In the genomic region with DNA sequence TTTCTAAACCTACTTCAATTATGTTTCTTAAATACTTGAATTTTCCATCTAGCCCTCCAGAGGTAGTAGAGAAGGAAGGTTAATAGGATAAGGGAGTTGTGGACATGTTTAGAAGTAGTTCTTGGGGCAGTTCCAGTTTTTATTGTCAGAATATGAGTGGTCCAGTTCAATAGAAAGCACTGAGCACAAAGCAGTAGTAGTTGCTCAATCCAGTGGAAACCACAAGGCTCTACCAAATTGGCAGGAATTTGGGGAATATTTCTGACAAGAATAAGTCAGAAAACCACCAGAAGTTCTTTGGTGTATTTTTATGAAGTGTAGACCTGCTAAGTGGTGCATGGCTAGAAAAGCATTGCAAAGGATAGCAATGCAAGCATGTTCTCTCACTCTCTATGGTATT, we compare ENCODE assay signal across 27 mouse cellular contexts.
"Had no signal": no experiment of that assay in that cellular context is flagged by ENCODE, and none has a peak within 500 bp of the region (broad histone marks: within the 10 kb centered on the region; RNA-seq: fewer than 3 reads in every experiment).

No protein-coding gene starts in this region.

- H3K27me3 ChIP-seq: heart, embryonic 12.5 days; hindbrain, embryonic 13.5 days; hindbrain, embryonic 15.5 days; kidney, embryonic 15.5 days; limb, embryonic 12.5 days; liver, embryonic 13.5 days; liver, embryonic 15.5 days had no signal

- ATAC-seq: hindbrain, postnatal 0 days; intestine, embryonic 16.5 days had no signal

- H3K9me3 ChIP-seq: heart, embryonic 10.5 days; heart, embryonic 12.5 days; hindbrain, embryonic 10.5 days; hindbrain, embryonic 13.5 days; hindbrain, embryonic 15.5 days; kidney, embryonic 15.5 days; limb, embryonic 10.5 days; limb, embryonic 12.5 days; liver, embryonic 13.5 days; liver, embryonic 15.5 days had no signal

- H3K36me3 ChIP-seq: heart, embryonic 10.5 days; heart, embryonic 12.5 days; hindbrain, embryonic 10.5 days; hindbrain, embryonic 13.5 days; hindbrain, embryonic 15.5 days; kidney, embryonic 15.5 days; limb, embryonic 10.5 days; limb, embryonic 12.5 days; liver, embryonic 13.5 days; liver, embryonic 15.5 days had no signal

- H3K4me2 ChIP-seq: heart, embryonic 12.5 days; hindbrain, embryonic 13.5 days; hindbrain, embryonic 15.5 days; kidney, embryonic 15.5 days; limb, embryonic 12.5 days; liver, embryonic 11.5 days; liver, embryonic 13.5 days; liver, embryonic 15.5 days had no signal

- H3K9ac ChIP-seq: heart, embryonic 12.5 days; hindbrain, embryonic 13.5 days; hindbrain, embryonic 15.5 days; kidney, embryonic 15.5 days; limb, embryonic 12.5 days; liver, embryonic 13.5 days; liver, embryonic 15.5 days had no signal

- H3K4me3 ChIP-seq: gastrocnemius, adult 2 months; heart, embryonic 10.5 days; heart, embryonic 12.5 days; hindbrain, embryonic 10.5 days; hindbrain, embryonic 13.5 days; hindbrain, embryonic 15.5 days; kidney, embryonic 15.5 days; left cerebral cortex, adult 2 months; limb, embryonic 10.5 days; limb, embryonic 12.5 days; liver, embryonic 13.5 days; liver, embryonic 15.5 days had no signal

- H3K4me1 ChIP-seq: heart, embryonic 10.5 days; heart, embryonic 12.5 days; hindbrain, embryonic 10.5 days; hindbrain, embryonic 13.5 days; hindbrain, embryonic 15.5 days; kidney, embryonic 15.5 days; limb, embryonic 10.5 days; limb, embryonic 12.5 days; liver, embryonic 13.5 days; liver, embryonic 15.5 days had no signal

- DNase-seq: gastrocnemius, adult 2 months; gastrocnemius, postnatal 10 days; gastrocnemius, postnatal 25 days; heart, adult 18-20 months; heart, postnatal 10 days; heart, postnatal 4 days; kidney, adult 11 months; kidney, adult 2 months; kidney, adult 9 months; kidney, postnatal 14 days; kidney, postnatal 36 days; liver; liver, embryonic 13.5 days had no signal

- H3K27ac ChIP-seq: gastrocnemius, adult 2 months; heart, embryonic 10.5 days; hindbrain, embryonic 10.5 days; hindbrain, embryonic 13.5 days; hindbrain, embryonic 15.5 days; hindbrain, postnatal 0 days; kidney, embryonic 15.5 days; kidney, postnatal 0 days; left cerebral cortex, adult 2 months; limb, embryonic 10.5 days; limb, embryonic 12.5 days; liver, embryonic 13.5 days; liver, embryonic 15.5 days had no signal
